Mouse (Mus musculus) adrenal gland, postnatal 4 days (tissue): Measurements from ENCODE around the gene Vmp1. TPM values are rescaled to one million over a fixed set of nuclear protein-coding genes. Genes with fewer than 3 reads are reported as not detected.

Experiments
- DNase-seq, 2 experiments: peaks; one replicate each; pipeline ENCODE4 v3.0.0; 2021 to 2022; ENCODE audit warnings: low spot score in 2 of 2, mixed read lengths in 2 of 2
- total RNA-seq, 2 experiments: library from RNA; stranded (reverse); gene quantifications; 2 replicates each; pipeline ENCODE4 v1.2.3; 2021

Vmp1 gene
- total RNA-seq, 2 experiments from 2014 or later, result 109 to 120 TPM

DNA sequence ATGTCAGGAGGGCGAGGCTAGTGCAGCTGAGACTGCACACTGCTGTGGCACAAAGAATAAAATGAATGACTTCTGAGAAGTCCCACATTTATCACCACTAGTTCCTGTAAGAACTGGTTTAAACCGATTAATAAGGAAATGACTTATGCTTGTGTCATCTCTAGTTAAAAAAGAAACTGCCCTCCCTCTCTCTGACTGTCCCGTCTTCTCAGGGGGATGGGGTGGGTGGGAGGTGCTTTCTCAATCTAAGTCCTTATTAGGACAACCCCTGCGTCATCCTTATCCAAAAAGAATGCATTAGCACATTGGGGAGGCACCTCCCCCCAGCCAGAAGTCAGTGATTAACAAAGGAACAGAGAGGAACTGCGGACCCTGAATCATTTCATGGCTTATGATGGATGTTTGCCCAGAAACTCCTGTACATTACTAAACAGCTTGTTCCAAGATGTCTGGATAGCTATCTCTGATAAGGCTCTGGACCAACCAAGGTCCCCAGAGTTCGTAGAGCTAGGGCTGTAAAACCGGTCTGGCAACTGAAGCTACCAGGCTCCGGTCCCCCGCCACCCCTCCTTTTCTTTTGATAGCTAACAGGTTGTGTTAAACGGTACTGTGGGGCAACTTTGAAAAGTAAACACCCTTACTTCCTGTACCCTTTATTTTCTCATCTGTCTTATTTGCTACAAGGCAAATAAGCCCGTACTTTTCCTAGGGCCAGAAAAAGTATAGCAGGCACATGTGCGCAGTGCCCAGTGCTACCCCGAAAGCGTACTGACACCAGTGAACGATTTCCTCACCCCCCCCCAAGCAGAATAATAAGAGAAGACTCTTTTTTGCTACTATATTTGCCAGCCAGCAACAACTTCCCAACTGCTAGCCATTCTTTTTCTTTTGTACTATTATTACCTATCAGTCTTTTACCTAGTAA lies 96.5 kb downstream of the Vmp1 start:
- DNase-seq, result peak in 1 of 2 experiments; percentile 26

DNA sequence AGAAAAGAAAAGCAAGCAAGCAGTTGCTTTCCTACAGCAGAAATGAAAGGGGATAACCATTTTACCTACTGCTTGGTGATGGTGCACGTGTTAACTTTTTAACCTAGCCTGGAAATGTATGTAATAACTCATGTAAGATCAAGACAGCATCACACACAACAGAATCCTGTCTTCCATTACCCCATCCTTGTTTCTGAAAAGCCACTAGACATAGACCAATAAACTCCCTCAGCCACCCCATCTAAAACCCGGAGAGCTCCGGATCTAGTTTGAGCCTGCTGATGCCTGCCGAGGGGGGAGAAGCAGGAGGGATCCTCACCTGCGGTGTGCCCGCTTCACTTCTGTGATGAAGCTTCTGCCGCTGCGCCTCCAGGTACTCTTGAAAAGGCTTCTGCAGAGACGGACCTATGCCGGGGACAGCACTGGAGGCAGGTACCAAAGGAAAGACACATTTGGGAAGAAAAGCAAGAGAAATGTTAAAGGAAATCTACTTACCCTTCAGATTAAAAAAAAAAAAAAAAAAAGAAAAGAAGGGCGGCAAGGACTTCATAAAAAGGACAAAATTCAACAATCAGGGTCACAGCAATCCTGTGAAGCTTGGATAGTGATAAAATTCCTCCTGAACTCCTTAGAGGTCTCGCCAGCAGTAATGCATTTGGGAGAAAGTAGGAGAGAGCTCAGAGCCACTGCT lies 97.3 kb downstream of the Vmp1 start:
- no peak for DNase-seq

DNA sequence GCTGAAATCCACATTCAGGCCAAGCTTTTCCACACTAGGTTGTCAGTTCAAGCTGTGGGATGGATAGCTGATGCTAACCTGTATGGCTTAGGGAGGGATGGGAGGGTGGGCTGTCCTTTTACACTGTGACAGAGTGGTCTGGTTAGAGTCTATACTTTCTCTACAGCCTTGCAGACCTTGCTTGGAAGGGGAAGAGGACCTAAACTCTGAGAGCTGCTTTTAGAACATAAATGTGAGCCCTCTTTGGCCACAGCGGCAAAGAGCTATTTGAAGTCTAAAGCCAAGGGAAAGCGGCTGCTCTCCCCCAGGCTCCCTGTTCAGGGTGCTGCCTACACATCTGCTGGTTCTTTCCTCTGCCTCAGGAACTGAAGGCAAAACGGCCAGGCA lies 98.0 kb downstream of the Vmp1 start:
- DNase-seq, result no peak

DNA sequence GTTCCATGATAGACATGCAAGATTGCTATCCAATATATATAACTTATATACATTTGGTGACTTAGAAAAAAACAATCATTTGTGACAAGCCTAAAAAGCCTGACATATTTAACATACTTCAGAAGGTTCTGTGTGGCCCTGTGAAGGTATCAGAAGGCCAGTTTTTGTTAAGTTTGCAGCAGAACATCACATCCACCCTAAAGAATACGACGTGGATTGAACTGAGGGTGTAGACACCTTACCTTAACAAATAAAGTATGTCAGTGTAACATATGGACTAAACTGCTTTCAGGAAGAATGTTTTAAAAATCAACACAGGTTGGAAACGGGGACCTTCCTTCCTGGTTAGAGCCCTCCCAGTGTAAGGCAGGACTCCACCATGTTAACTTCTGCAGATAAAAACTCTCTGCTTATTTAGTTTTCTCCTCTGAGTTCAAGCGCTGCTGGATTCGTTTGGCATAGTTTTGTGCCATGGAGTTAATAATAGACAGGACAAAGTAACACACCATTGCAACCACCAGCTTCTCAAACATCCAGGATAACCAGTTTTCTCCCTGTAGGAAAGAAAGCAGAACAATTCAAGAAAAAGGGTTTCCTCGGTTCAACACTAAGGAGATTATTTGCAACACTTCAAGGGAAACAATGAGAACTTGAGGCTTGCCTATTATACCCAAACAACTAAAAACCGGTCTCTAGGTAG lies 98.6 kb downstream of the Vmp1 start:
- DNase-seq, result no peak

DNA sequence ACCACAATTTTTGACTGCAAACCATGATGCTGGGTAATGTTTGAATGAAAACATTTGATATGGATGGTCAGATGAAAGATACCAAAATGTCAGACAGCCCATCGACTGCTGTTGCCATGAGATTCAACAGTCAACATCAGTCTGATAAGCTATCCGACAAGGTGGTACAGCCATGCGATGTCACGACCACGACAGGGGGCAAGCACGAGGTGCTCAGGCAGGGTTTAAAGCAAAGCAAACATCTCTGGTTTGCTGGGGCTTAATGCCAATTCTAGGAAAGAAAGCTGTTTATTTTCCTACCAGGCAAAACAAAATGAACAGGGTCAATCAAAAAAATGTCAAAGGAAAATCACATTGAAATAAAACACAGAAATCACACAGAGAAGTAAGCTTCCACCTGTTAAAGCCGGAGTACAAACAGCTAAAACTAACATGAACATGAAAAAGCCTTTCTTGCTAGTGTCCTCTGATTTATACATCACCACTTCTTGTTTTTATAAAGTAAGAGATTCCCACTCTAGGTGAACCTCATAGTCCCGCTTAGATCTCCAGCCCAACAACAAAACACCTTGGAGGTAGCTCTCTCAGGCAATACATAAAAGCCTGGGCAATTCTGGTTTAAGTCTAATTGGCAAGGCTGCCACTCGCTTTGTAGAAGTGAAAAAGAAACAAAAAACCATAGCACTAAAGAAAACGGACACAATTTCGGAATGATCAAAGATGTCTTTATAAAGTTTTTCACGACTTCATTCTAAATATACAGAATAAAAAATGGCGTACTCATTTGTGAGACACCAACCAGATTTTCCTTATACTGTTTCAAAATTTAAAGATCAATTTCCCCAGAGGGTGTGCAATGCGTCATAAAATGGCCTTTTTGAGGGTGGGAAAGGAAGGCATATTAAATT lies 99.4 kb downstream of the Vmp1 start:
- no peak for DNase-seq

DNA sequence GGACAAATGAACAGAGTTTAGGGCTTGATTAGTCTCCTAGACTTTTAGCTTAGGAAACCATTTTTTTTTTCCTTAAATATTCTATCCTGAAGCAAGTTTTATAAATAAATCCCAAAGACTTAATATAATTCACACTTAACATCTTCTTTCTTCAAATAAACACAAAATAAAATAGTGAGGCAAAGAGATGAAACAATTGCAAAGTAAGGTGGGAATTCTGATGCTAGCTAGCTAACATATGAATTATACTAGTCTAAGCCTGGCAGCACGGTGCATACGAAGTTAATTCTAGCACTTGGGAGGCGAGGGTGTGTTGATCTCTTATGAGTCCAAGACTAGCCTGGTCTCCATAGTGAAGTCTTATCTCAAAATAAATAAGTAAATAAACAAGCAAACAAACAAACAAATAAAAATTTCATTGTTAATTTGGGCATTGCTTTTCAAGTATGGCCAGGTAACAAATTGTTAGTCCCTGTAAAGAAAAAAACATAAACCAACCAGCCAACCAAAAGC lies 100.3 kb downstream of the Vmp1 start:
- DNase-seq, result no peak

DNA sequence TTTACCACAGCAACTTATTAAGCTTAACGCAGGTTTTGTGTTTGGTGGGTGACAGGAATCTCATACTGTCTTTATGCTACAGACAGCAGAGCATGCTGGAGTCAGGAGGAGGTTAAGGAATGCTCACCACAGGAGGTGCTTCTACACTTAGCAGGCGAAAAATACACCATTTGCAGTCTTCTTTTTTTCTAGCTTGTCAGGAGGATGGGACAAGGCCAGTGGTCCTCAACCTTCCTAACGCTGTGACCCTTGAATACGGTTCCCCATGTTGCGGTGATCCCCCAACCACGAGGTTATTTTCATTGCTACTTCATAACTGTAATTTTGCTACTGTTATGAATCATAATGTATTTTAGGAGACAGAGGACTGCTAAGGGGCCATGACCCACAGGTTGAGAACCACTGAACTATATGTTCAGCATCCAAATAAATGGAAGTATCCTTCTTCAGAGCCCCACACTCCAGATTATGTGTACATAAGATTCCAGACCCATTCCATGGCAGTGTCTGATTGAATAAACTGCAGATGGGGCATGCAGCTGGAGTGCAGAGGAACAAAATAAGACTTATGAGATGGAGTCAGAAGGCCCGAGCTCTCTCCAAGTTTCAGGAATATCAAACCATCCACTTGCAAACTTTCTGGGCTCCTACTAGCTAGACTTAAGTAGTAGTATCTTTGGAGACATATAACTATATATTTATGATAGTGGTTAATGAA lies 100.9 kb downstream of the Vmp1 start:
- DNase-seq, result no peak

DNA sequence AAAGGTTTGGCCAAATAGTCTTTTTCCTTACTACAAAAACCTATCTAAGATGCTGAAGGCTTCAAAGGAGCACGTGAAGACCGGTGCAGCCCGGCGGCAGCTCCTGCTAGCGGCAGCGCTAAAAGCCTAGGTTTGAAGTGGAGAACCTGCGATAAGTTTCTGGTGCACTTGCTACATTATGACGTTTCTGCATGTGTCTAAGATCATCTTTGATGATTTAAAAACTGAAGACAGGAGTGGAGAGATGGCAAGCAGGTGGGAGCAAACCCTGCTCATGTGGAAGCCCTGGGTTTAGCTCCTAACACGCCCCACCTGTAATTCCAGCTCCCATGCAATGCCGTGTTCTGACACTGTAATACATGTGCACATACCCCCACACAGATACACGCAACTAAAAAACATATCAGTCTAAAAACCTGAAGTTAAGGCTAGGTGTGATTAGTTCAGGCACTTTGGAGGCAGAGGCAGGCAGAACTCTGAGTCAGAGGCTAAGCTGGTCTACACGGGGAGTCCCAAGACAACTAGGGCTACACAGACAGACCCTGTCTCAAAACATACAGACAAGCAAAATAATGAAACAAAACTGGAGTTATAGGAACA lies 101.6 kb downstream of the Vmp1 start:
- DNase-seq, result no peak

DNA sequence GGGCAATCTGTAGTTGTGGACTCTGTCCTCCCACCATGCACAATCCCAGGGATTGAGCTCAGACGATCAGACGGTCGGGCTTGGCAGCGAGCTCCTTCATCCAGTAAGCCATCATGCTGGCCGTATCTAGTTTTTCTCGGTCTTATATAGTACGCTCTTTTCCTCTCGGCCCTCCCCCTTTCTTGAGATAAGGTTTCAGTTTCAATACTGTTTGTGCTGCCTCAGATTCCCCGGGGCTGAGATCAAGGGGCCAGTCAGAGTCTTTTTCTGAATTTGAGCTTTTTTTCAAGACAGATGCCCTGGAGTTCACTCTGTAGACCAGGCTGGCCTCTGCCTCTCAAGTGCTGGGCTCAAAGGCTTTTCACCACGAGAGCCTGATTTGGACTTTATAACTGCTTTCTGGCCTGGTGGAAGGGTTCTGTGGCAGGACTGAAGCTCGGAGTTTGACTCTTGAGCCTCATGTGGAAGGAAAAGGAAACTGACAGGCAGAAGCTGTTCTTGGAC lies 102.3 kb downstream of the Vmp1 start:
- DNase-seq, result no peak

DNA sequence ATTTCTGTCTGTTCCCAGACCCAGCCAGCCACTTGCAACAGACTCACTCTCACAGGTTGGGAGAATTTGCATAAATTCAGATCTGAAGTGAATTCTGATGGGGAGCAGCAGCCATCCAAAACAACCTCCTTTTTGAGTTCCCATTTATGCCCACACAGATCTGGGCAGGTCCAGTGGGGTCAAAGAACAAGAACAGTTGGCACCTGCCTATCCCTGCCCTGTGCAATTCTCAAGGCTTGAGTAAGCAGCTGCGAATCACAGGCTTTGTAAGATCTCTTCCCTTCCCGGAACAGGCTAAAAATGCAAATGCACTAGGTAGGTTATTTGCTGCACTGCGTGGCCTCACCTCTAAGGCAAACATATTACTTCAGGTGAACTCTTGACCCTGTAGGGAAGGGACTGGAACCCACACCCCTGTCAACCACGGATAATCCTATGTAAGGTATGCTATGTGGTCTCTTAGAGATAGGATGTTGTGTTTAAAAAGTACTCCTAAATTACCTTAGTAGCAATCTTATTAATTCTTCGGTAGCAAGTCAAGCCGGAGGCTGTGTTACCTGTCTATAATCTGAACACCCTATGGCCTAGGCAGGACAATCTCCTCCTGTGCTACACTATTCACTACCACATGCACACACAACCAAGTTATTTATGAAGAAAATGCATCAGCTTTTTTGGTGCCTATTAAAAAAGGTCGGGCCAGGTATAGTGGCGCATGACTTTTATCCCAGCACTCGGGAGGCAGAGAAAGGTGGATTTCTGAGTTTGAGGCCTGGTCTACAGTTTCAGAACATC lies 103.1 kb downstream of the Vmp1 start:
- no peak for DNase-seq

DNA sequence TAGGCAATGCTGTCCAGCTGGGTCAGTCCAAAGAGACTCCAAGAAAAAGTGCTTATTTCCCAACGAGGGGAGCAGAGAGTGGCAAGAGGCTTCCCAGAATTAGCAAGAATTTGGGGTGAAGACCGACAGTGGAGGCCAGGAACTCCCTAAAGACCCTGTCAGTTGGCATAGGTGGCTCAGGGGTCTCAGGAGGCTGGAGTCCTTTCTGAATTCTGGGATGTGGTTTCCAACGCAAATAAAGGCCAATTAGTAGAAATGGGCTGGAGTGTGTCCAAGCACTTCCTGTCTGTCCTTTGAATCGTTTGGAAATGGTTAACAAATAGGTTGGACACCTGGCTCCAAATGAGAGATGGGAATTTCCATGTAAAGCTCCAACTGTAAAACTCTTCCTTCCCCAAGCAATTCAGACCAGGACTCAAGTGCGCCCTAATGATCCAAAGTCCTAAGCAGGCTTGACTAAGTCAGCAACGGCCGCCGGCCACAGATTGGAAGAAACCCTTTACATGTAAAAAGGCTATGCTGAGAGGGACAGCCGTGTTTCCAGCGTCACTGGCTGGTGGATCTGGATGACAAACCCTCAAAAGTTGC lies 103.8 kb downstream of the Vmp1 start:
- no peak for DNase-seq

DNA sequence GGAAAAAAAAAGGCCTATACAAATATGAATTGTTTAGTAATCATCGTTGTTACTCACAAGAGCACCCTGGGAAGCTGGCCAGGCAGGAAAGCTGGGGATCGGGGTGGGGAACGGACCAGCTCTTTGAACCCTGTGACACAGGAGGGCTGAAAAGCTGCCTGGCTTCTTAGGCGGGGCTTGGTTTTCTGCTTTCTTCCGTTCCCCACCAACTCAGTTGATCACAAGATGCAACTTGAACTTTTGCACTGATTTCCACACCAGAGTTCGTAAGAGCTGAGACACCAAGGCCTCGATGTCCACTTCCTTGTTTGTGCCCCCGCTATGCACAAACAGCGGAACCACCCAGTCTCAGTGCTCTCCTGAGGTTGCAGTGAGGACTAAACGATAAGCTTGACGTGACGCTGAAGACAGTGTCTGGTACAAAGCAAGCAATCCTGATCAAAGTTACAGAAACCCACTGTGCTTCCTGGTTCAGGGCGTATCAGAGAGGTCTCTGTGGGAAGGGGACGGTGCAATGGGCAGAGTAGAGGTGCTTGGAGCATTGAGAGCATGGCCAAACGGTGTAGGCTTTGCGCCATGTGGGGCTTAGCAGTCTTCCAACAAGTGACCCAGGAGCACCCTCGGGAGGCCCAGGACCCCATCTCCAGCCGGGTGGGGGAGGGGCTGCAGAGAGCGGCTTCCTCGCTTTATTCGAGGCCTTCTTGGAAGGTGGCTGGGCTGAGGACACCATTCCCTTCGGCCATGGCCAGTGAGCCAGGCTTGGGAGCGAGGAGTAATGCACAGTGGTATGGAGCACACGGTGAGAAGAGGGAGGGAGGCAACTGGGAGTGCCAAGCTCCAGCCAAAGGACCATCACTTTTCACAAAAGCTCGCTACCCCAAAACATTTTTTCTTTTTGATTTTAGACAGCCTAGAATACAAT lies 104.6 kb downstream of the Vmp1 start:
- no peak for DNase-seq

DNA sequence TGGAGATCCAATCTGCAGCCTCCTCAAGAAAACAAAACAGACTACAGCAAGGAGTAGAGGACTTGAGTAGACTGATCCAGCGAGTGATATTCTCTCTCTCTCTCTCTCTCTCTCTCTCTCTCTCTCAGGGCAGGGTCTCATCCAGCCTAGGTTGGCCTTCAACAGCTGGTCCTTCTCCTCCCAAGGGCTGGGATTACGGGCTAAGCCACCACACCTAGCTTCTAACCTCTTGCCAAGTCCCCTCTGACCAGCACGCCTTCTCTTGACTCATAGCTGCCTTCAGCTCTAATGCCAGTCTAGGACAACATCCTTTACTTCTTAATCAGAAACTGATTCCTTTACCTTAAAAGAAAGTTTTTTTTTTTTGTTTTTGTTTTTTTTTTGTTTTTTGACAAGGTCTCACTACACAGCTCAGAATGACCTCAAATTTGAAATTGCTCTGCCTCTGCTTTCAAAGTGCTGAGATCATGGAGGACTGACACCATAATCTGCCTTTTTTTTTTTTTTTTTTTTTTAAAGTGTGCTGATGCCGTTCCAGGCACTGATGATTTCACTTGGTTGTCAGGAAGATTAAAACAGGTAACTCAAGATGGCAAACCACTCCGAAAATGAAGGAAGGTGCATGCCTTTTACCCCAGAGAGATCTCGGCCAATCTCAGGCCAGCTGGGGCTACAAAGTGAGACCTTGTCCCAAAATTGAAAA lies 105.4 kb downstream of the Vmp1 start:
- DNase-seq, result no peak

DNA sequence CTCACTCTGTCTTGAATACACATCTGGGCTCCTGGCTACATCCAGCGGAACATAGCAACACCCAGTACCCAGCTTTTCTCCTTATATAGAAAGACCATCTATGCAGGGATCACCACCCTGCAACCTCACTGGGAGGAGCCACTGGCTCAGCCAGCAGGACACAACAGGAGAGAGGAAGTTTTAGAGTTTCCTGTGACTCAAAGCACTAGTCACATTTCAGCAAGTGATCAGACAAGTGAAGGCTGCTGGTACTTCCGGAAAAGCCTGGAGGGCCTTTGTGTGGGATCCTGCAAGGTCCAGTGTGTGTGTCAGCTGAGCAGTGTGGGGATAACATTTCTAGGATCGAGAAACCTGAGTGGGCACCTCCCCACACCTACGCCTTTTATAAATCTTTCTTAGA lies 106.4 kb downstream of the Vmp1 start:
- DNase-seq, result no peak

DNA sequence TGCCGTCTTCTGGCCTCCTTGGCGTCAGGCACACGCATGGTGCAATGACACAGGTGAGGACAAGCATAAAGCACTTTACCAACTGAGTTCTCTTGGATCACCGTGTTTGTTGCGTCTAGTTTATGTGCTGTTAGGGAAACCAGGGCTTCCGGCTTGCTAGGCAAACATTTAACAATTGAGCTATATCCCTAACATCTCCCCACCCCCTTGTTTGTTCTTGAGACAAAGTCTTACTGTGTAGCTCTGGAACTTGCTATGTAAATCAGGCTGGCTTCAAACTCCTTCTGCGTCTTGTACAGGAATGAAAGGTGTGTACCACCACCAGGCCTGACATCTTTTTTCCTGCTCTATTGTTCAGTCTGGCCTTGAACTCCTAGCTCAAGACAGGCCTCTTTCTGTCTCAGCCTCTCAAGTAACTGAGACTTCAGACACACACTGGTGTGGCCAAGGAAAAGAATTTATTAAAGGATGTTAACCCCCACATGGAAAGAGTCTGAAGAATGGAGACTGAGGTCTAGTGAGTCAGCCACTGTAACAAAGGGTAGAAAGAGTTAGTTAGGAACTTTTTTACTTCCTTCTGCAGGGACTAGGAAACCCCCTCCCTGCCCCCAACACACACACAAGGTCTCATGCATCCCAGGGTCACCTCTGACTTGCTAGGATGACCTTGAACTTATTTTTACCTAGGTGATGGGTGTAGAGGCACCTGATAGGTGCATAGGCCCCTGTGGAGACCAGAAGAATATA lies 107.8 kb downstream of the Vmp1 start:
- DNase-seq, result no peak

DNA sequence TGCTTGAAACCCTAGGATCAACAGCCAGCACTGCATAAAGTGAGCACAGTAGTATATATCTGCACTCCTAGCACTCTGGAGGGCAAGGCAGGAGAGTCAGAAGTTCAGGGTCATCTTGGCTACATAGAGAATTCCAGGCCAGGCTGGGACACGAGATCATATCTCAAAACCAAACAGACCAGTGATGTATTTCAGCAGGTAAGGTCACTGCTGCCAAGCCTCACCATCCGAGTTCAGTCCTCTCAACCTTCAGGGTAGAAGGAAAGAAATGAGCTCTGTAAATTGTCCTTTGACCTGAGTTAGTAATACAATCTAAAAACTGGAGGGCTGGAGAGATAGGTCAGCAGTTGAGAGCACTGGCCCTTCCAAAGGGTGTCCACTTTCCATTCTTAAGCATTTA lies 109.2 kb downstream of the Vmp1 start:
- no peak for DNase-seq
